ENCODE assay signal across 18 mouse cellular contexts in genomic region chr1:75844529-75844928, GRCm38 (mm10).
DNase-seq lines count a peak whose midpoint lies in the region; ATAC-seq lines count a peak whose summit lies in the region.
"Had no signal": no experiment of that assay in that cellular context is flagged by ENCODE, and none has a peak within 500 bp of the region (broad histone marks: within the 10 kb centered on the region; RNA-seq: fewer than 3 reads in every experiment).

No protein-coding gene starts in this region.

- H3K27ac ChIP-seq in forebrain, embryonic 13.5 days: peak overlapping the region; percentile 17; the same call in 1 of the 2 replicates
- no peak overlapping the region for H3K27ac ChIP-seq in forebrain, embryonic 11.5 days (ENCODE audit: low read depth, low read length)
- 0 out of 2 replicates have a peak overlapping the region, but pooled peaks have one; percentile 22 for H3K27ac ChIP-seq in midbrain, embryonic 15.5 days
- H3K27ac ChIP-seq in midbrain, embryonic 16.5 days (ENCODE audit: low read length): no peak overlapping the region
- H3K27ac ChIP-seq in embryonic facial prominence, embryonic 12.5 days: peak overlapping the region; percentile 72
- peak overlapping the region; percentile 74; the same call in 1 of the 2 replicates for H3K27ac ChIP-seq in limb, embryonic 12.5 days
- H3K27ac ChIP-seq: hindbrain, embryonic 15.5 days had no signal

- H3K4me3 ChIP-seq in forebrain, embryonic 13.5 days: no peak overlapping the region
- no peak overlapping the region for H3K4me3 ChIP-seq in forebrain, embryonic 11.5 days (ENCODE audit: low read depth, low read length)
- no peak overlapping the region for H3K4me3 ChIP-seq in midbrain, embryonic 15.5 days
- no peak overlapping the region for H3K4me3 ChIP-seq in midbrain, embryonic 16.5 days (ENCODE audit: low read depth, low read length)
- H3K4me3 ChIP-seq in embryonic facial prominence, embryonic 12.5 days: no peak overlapping the region
- H3K4me3 ChIP-seq in limb, embryonic 12.5 days (replicated peaks): no peak overlapping the region
- H3K4me3 ChIP-seq: hindbrain, embryonic 15.5 days had no signal

- H3K27me3 ChIP-seq in forebrain, embryonic 13.5 days: no peaks in the 10 kb centered on the region
- no peaks in the 10 kb centered on the region for H3K27me3 ChIP-seq in forebrain, embryonic 11.5 days (ENCODE audit: control insufficient read depth, insufficient read depth, low read length)
- no peaks in the 10 kb centered on the region; the same call in 1 of the 2 replicates for H3K27me3 ChIP-seq in midbrain, embryonic 15.5 days (replicated peaks)
- H3K27me3 ChIP-seq in midbrain, embryonic 16.5 days (ENCODE audit: control insufficient read depth, insufficient read depth, low read depth, low read length): no peaks in the 10 kb centered on the region; the same call in 1 of the 2 replicates
- no peaks in the 10 kb centered on the region for H3K27me3 ChIP-seq in embryonic facial prominence, embryonic 12.5 days
- no peaks in the 10 kb centered on the region for H3K27me3 ChIP-seq in limb, embryonic 12.5 days
- H3K27me3 ChIP-seq: hindbrain, embryonic 15.5 days; Patski had no signal

- no peak for ATAC-seq in forebrain, embryonic 13.5 days
- no peak for ATAC-seq in forebrain, embryonic 11.5 days (replicated peaks; ENCODE audit: low FRiP score)
- ATAC-seq in midbrain, embryonic 15.5 days (replicated peaks): no peak
- ATAC-seq in midbrain, embryonic 16.5 days: no peak
- no peak for ATAC-seq in embryonic facial prominence, embryonic 12.5 days (ENCODE audit: insufficient number of reproducible peaks, insufficient read depth, low FRiP score, low TSS enrichment)
- ATAC-seq in limb, embryonic 12.5 days (ENCODE audit: insufficient number of reproducible peaks, insufficient read depth, low FRiP score, low TSS enrichment, low read depth): no peak
- ATAC-seq: activated CD4-positive, CD25-positive, alpha-beta regulatory T cell, adult 4 months; Patski had no signal

- WGBS in forebrain, embryonic 13.5 days: 66% methylated on average over 4 of the region's 4 CpGs
- 69% methylated on average over 4 of the region's 4 CpGs for WGBS in forebrain, embryonic 11.5 days
- 44% methylated on average over 4 of the region's 4 CpGs for WGBS in midbrain, embryonic 15.5 days
- WGBS in midbrain, embryonic 16.5 days: 49% methylated on average over 4 of the region's 4 CpGs
- WGBS in embryonic facial prominence, embryonic 12.5 days: 56% methylated on average over 4 of the region's 4 CpGs
- 21% methylated on average over 4 of the region's 4 CpGs for WGBS in limb, embryonic 12.5 days

- H3K4me2 ChIP-seq in forebrain, embryonic 13.5 days: no peak overlapping the region
- H3K4me2 ChIP-seq in forebrain, embryonic 11.5 days (ENCODE audit: low read depth, low read length, severe bottlenecking): no peak overlapping the region
- H3K4me2 ChIP-seq in midbrain, embryonic 15.5 days: no peak overlapping the region
- H3K4me2 ChIP-seq in midbrain, embryonic 16.5 days (ENCODE audit: low read length): no peak overlapping the region
- H3K4me2 ChIP-seq in embryonic facial prominence, embryonic 12.5 days (replicated peaks): no peak overlapping the region
- H3K4me2 ChIP-seq in limb, embryonic 12.5 days: no peak overlapping the region
- H3K4me2 ChIP-seq: hindbrain, embryonic 15.5 days had no signal

- H3K9ac ChIP-seq in forebrain, embryonic 13.5 days: no peak overlapping the region
- no peak overlapping the region for H3K9ac ChIP-seq in forebrain, embryonic 11.5 days (ENCODE audit: low read length)
- no peak overlapping the region for H3K9ac ChIP-seq in midbrain, embryonic 15.5 days
- no peak overlapping the region for H3K9ac ChIP-seq in midbrain, embryonic 16.5 days (ENCODE audit: low read depth, low read length)
- H3K9ac ChIP-seq in embryonic facial prominence, embryonic 12.5 days: no peak overlapping the region
- H3K9ac ChIP-seq in limb, embryonic 12.5 days (replicated peaks): no peak overlapping the region
- H3K9ac ChIP-seq: hindbrain, embryonic 15.5 days had no signal

- no peak for DNase-seq in forebrain, embryonic 11.5 days (ENCODE audit: low spot score)
- DNase-seq in gastrocnemius, postnatal 4 days (ENCODE audit: low spot score in 2 of 2): no peak
- DNase-seq in left cerebral cortex, adult 11 months (ENCODE audit: low spot score): no peak
- DNase-seq: adrenal gland, postnatal 25 days; B cell, adult 2 months; cerebellum, adult 2 months; gastrocnemius, postnatal 10 days; kidney, adult 9 months; kidney, postnatal 36 days; thymus, postnatal 25 days had no signal

- H3K9me3 ChIP-seq in forebrain, embryonic 13.5 days (replicated peaks): no peaks in the 10 kb centered on the region
- no peaks in the 10 kb centered on the region for H3K9me3 ChIP-seq in forebrain, embryonic 11.5 days (ENCODE audit: control insufficient read depth, low read length)
- no peaks in the 10 kb centered on the region for H3K9me3 ChIP-seq in midbrain, embryonic 15.5 days
- H3K9me3 ChIP-seq in midbrain, embryonic 16.5 days (replicated peaks; ENCODE audit: control insufficient read depth, low read length, poor library complexity, severe bottlenecking): no peaks in the 10 kb centered on the region
- no peaks in the 10 kb centered on the region for H3K9me3 ChIP-seq in embryonic facial prominence, embryonic 12.5 days
- H3K9me3 ChIP-seq in limb, embryonic 12.5 days: no peaks in the 10 kb centered on the region
- H3K9me3 ChIP-seq: hindbrain, embryonic 15.5 days had no signal

- H3K36me3 ChIP-seq in forebrain, embryonic 13.5 days (ENCODE audit: poor library complexity, severe bottlenecking): no peaks in the 10 kb centered on the region
- no peaks in the 10 kb centered on the region for H3K36me3 ChIP-seq in forebrain, embryonic 11.5 days (ENCODE audit: control insufficient read depth, insufficient read depth, low read length)
- H3K36me3 ChIP-seq in midbrain, embryonic 15.5 days (replicated peaks): no peaks in the 10 kb centered on the region
- no peaks in the 10 kb centered on the region for H3K36me3 ChIP-seq in midbrain, embryonic 16.5 days (ENCODE audit: control insufficient read depth, insufficient read depth, low read length)
- H3K36me3 ChIP-seq in embryonic facial prominence, embryonic 12.5 days: no peaks in the 10 kb centered on the region
- no peaks in the 10 kb centered on the region for H3K36me3 ChIP-seq in limb, embryonic 12.5 days
- H3K36me3 ChIP-seq: hindbrain, embryonic 15.5 days had no signal

- peaks cover 24% of the 10 kb centered on the region for H3K4me1 ChIP-seq in forebrain, embryonic 13.5 days
- peaks cover 3% of the 10 kb centered on the region; the same call in 1 of the 2 replicates for H3K4me1 ChIP-seq in forebrain, embryonic 11.5 days (replicated peaks; ENCODE audit: control insufficient read depth, insufficient read depth, low read length)
- H3K4me1 ChIP-seq in midbrain, embryonic 15.5 days: peaks cover 13% of the 10 kb centered on the region; the same call in 1 of the 2 replicates
- H3K4me1 ChIP-seq in midbrain, embryonic 16.5 days (ENCODE audit: control insufficient read depth, insufficient read depth, low read length): no peaks in the 10 kb centered on the region
- peaks cover 25% of the 10 kb centered on the region for H3K4me1 ChIP-seq in embryonic facial prominence, embryonic 12.5 days
- peaks cover 49% of the 10 kb centered on the region for H3K4me1 ChIP-seq in limb, embryonic 12.5 days (replicated peaks)

Comparison
In these comparisons a context has a peak if more than half of its experiments do, and no peak if none do; other contexts are left out.
1. H3K27ac ChIP-seq: peak in forebrain, embryonic 13.5 days (single experiment), midbrain, embryonic 15.5 days (single experiment), embryonic facial prominence, embryonic 12.5 days (single experiment) and limb, embryonic 12.5 days (single experiment); none in forebrain, embryonic 11.5 days (single experiment) and midbrain, embryonic 16.5 days (single experiment).